Mouse (Mus musculus) limb, embryonic 15.5 days (tissue): ENCODE data around the gene Tm4sf19. TPM values are rescaled to one million over a fixed set of nuclear protein-coding genes. Genes with fewer than 3 reads are reported as not detected.

ENCODE experiments used
- ATAC-seq: fragments of 200-750 bp; cut with Nextera tagmentation; 2 replicates; pipeline ENCODE4 v1.8.0; 2017; ENCODE audit warnings: low read depth, moderate TSS enrichment; ENCODE audit not compliant: insufficient number of reproducible peaks, low FRiP score, low TSS enrichment
- H3K27ac ChIP-seq: fragments of 300-500 bp; sonication (generic); 2 replicates; pipeline ENCODE4 v1.5.1; 2015; ENCODE audit warnings: moderate library complexity, mild to moderate bottlenecking, inconsistent platforms
- H3K27me3 ChIP-seq: fragments of 300-500 bp; sonication (generic); 2 replicates; pipeline ENCODE4 v1.6.1; 2015; ENCODE audit warnings: inconsistent platforms
- H3K36me3 ChIP-seq: fragments of 300-500 bp; sonication (generic); 2 replicates; pipeline ENCODE4 v1.6.1; 2015; ENCODE audit warnings: inconsistent platforms
- H3K4me1 ChIP-seq: fragments of 300-500 bp; sonication (generic); 2 replicates; pipeline ENCODE4 v1.6.1; 2015; ENCODE audit warnings: inconsistent platforms
- H3K4me2 ChIP-seq: fragments of 300-500 bp; sonication (generic); 2 replicates; pipeline ENCODE4 v1.6.1; 2015; ENCODE audit warnings: mild to moderate bottlenecking, inconsistent platforms
- H3K4me3 ChIP-seq: fragments of 300-500 bp; sonication (generic); 2 replicates; pipeline ENCODE4 v1.5.1; 2015; ENCODE audit warnings: mild to moderate bottlenecking, inconsistent platforms
- H3K9ac ChIP-seq: fragments of 300-500 bp; sonication (generic); 2 replicates; pipeline ENCODE4 v1.6.1; 2015; ENCODE audit warnings: inconsistent platforms
- H3K9me3 ChIP-seq: fragments of 300-500 bp; sonication (generic); 2 replicates; pipeline ENCODE4 v1.6.1; 2016; ENCODE audit warnings: inconsistent platforms
- WGBS: fragments of 180-500 bp; shearing (Covaris S2); methylation state at CpG from one replicate; pipeline ENCODE4 v1.1.7; 2015; 5-methylcytosine and 5-hydroxymethylcytosine counted together
- polyA plus RNA-seq: library from polyadenylated mRNA; unstranded; fragments of >200 nt; fragmentation: Nextera tagmentation; extraction: Ambion mirVana; gene quantifications from 2 replicates; pipeline ENCODE4 v1.2.1, GENCODE M21; 2015

Tm4sf19 gene
- polyA plus RNA-seq, 1 experiment from 2014 or later = 0.12 TPM

DNA sequence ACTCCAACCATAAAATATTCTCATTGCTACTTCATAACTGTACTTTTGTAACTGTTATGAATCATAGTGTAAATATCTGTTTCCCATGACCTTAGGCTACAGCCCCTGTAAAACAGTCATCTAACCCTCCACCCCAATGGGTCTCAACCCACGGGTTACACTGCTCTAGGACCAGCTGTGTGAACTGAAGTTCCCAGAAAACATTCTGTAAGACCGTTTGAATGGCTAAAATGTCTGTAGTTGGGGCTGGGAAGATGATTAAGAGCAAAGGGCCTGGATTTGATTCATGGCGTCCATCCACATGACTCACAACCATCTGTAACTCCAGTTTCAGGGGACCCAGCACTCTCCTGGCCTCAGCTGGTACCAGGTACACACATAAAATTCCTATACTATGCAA lies 2.1 kb upstream of the Tm4sf19 start:
- H3K36me3 ChIP-seq = peaks cover 1% of the 10 kb centered on the region
- WGBS = 62% methylated on average over 3 of the region's 3 CpGs

DNA sequence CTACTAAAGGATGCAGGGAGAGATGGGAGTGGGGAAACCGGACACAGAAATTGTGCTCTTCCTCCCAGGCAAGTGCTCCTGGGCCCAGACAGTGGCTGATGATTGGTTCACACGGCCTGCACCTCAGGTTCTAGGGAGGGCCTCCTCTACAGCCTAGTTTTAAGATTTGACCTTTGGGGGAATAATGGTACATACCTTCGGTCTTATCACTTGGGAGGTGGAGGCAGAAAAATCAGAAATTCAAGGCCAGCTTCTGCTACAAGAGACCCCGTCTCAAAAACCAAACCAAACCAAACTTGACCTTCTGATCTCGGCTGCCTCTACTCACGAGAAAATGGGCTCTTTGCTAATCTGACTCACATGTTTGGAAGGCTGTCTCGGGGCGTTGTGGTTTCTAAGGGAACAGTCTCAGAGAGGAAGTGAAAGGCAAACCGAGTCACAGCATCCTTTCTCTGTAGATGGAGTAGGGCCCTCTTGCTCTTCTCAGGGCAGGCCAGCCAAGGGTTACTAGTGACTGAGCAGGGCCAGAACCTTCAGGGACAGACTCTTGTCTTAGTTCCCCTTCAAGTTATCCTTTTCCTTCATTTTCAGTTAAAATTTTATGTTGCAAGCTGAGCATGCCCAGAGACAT lies 1.1 kb downstream of the Tm4sf19 start:
- Histone ChIP-seq H3K27ac (no peak overlapping the region), H3K36me3 (no peaks in the 10 kb centered on the region), H3K9ac (no peak overlapping the region), H3K9me3 (no peaks in the 10 kb centered on the region), H3K27me3 (no peaks in the 10 kb centered on the region), H3K4me1 (no peaks in the 10 kb centered on the region), H3K4me2 (no peak overlapping the region), H3K4me3 (no peak overlapping the region)
- ATAC-seq = no peak
- 68% methylated on average over 9 of the region's 9 CpGs for WGBS

More for the DNA sequence above, 2.1 kb upstream of the Tm4sf19 start:
- no peaks in the 10 kb centered on the region for H3K4me1 ChIP-seq
- no peak for ATAC-seq
- H3K4me3 ChIP-seq = no peak overlapping the region
- H3K27ac ChIP-seq = no peak overlapping the region
- H3K27me3 ChIP-seq = no peaks in the 10 kb centered on the region
- H3K9me3 ChIP-seq = no peaks in the 10 kb centered on the region
- no peak overlapping the region for H3K4me2 ChIP-seq
- no peak overlapping the region for H3K9ac ChIP-seq

- no peak for ATAC-seq
- H3K4me2 ChIP-seq = no peak overlapping the region
- 81% methylated on average over 3 of the region's 3 CpGs for WGBS
- H3K27me3 ChIP-seq = no peaks in the 10 kb centered on the region
- H3K9me3 ChIP-seq = no peaks in the 10 kb centered on the region
- H3K9ac ChIP-seq = no peak overlapping the region
- H3K4me3 ChIP-seq = no peak overlapping the region
- no peak overlapping the region for H3K27ac ChIP-seq
- no peaks in the 10 kb centered on the region for H3K4me1 ChIP-seq
- no peaks in the 10 kb centered on the region for H3K36me3 ChIP-seq
Measured at GRCm38 (mm10) chr16:32402818-32403217, 2.5 kb downstream of the Tm4sf19 start.

DNA sequence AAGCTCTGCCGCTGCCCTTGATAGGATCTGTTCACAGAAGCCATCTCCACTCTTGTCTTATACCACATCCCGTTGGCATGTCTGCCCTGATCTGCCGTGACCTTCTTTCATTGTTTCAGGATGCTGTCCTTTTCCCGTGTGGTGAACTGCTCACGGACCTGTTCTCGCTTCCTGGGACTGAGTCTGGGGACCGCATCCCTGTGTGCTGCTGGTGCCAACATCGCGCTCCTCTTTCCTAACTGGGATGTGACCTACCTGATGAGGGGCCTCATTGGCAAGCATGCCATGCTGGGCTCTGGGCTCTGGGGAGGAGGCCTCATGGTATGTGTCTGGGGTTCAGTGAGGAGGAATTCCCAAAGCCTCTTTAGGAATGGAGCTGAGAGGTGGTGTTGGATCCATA lies 5.4 kb downstream of the Tm4sf19 start:
- H3K4me2 ChIP-seq = no peak overlapping the region
- no peaks in the 10 kb centered on the region for H3K4me1 ChIP-seq
- H3K4me3 ChIP-seq = no peak overlapping the region
- H3K27me3 ChIP-seq = no peaks in the 10 kb centered on the region
- H3K9me3 ChIP-seq = no peaks in the 10 kb centered on the region
- H3K27ac ChIP-seq = no peak overlapping the region
- ATAC-seq = no peak
- no peaks in the 10 kb centered on the region for H3K36me3 ChIP-seq
- no peak overlapping the region for H3K9ac ChIP-seq
- 95% methylated on average over 9 of the region's 9 CpGs for WGBS

GRCm38 (mm10) chr16:32406671-32407070 lies 6.4 kb downstream of the Tm4sf19 start:
- Histone ChIP-seq H3K9me3 (no peaks in the 10 kb centered on the region), H3K27me3 (no peaks in the 10 kb centered on the region), H3K9ac (no peak overlapping the region), H3K4me2 (no peak overlapping the region), H3K27ac (no peak overlapping the region), H3K4me1 (no peaks in the 10 kb centered on the region), H3K4me3 (no peak overlapping the region), H3K36me3 (no peaks in the 10 kb centered on the region)
- no peak for ATAC-seq
- WGBS = 45% methylated on average over 6 of the region's 6 CpGs

GRCm38 (mm10) chr16:32407730-32408129 lies 7.4 kb downstream of the Tm4sf19 start:
- ATAC-seq = no peak
- Histone ChIP-seq H3K9ac (no peak overlapping the region), H3K27ac (no peak overlapping the region), H3K27me3 (no peaks in the 10 kb centered on the region), H3K9me3 (no peaks in the 10 kb centered on the region), H3K4me2 (no peak overlapping the region), H3K4me1 (no peaks in the 10 kb centered on the region), H3K4me3 (no peak overlapping the region), H3K36me3 (no peaks in the 10 kb centered on the region)
- 79% methylated on average over 10 of the region's 10 CpGs for WGBS

DNA sequence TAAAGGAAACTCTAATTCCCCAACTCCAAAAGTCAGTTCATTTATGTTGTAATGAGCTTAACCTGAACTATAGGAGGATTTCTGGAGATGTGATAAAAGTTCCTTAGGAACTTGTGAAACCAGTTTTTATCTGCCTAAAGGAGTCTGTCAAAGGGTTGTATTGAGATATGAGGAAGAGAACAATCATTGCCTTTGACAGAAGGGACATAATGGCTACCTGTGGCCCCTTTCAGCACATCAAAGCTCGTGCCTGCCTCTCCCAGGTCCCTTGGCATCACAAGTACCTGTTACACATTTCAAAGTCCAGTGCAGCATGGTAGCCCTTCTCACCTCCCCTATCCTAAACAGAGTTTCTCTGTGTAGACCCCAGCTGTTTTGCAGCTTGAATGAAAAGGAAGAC lies 17.2 kb downstream of the Tm4sf19 start:
- Histone ChIP-seq H3K4me3 (no peak overlapping the region), H3K4me1 (peaks cover 10% of the 10 kb centered on the region), H3K9ac (no peak overlapping the region), H3K4me2 (no peak overlapping the region), H3K36me3 (no peaks in the 10 kb centered on the region), H3K9me3 (no peaks in the 10 kb centered on the region), H3K27me3 (no peaks in the 10 kb centered on the region), H3K27ac (no peak overlapping the region)
- no peak for ATAC-seq
- WGBS = 59% methylated on average over 1 of the region's 1 CpGs

DNA sequence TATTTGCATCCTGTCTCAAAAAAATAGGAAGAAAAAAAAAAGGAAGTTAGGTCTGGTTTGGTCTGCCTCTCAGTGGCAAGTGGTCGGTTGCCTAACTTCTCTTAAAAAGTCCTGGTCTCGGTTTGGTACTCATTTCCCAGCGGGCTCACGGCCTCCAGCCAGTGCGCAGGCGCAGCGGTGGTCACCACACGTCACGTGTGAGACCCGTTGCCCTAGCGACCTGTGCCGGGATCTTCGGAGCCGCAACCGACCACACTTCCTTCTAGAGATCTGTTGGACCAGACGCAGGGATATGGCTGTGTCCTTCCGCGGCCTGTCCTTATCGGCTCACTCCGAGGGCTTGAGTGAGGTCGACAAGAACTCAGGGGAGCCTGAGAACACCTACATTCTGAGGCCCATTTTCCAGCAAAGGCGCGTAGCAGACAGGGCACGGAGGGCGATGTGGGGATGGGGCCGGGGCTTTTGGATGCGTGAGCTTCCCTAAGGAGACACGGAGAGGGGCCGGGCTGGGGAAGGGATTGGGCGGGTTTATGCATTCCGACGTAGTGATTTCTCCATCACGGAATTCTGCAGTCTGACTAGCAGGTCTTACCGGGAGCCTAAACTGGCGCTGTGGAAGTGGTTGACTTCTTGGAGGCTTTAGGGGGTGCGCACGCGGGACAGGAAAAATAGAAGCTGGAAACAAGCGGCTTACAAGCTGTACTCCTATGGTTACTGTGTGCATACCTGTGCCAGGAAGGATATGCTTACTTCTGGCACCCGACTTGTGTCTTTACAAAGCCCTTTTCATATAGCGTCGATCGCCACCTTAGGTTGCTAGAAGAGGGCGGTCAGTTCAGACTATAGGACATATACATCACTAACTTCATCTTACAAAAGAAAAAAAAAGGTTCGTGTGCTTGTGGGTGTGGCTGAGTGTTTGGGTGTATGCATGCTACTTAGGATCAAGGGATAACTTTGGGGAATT lies 19.5 kb downstream of the Tm4sf19 start, which contains the start of gene Tctex1d2:
Tctex1d2 (plus strand) TSS at position 186 of the 967 bp plus-strand sequence.
- peaks cover 10% of the 10 kb centered on the region for H3K4me1 ChIP-seq
- peak; percentile 90 for ATAC-seq
- no peaks in the 10 kb centered on the region for H3K27me3 ChIP-seq
- WGBS = 2% methylated on average over 45 of the region's 45 CpGs
- H3K4me2 ChIP-seq = peak within 1 kb of the TSS; percentile 66
- no peaks in the 10 kb centered on the region for H3K36me3 ChIP-seq
- peak within 1 kb of the TSS; percentile 94 for H3K27ac ChIP-seq
- H3K9ac ChIP-seq = peak within 1 kb of the TSS; percentile 51
- no peaks in the 10 kb centered on the region for H3K9me3 ChIP-seq
- peak within 1 kb of the TSS; percentile 60 for H3K4me3 ChIP-seq

DNA sequence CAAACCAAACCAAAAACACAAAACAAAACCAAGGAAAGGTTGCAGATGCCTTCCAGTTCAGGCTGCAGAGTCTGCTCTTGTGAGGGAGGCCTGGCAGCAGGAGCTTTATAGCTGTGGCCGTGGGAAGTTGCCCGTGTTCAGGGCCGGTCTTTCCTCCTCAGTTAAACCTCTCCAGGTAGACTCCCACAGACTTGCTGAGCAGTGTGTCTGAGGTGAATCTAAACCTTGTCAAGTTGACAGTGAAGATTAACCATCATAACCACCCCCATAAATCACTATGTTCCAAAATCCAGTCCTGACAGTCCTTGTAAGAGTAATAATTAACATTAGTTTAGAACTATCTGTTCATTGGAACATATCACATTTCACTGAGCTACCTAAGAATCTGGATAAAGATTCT lies 27.2 kb downstream of the Tm4sf19 start:
- no peak for ATAC-seq
- WGBS = 81% methylated on average over 3 of the region's 3 CpGs
- Histone ChIP-seq H3K9ac (no peak overlapping the region), H3K4me3 (no peak overlapping the region), H3K36me3 (no peaks in the 10 kb centered on the region), H3K27ac (no peak overlapping the region), H3K9me3 (no peaks in the 10 kb centered on the region), H3K4me1 (peaks cover 11% of the 10 kb centered on the region), H3K27me3 (no peaks in the 10 kb centered on the region), H3K4me2 (no peak overlapping the region)

- Histone ChIP-seq H3K27me3 (no peaks in the 10 kb centered on the region), H3K9ac (peak within 1 kb of the TSS; percentile 73), H3K4me3 (peak within 1 kb of the TSS; percentile 80), H3K36me3 (no peaks in the 10 kb centered on the region), H3K4me1 (peaks cover 11% of the 10 kb centered on the region), H3K27ac (peak within 1 kb of the TSS; percentile 92), H3K4me2 (peak within 1 kb of the TSS; percentile 81), H3K9me3 (no peaks in the 10 kb centered on the region)
- under 1% methylated on average over 54 of the region's 54 CpGs for WGBS
- peak; percentile 93 for ATAC-seq
Measured at GRCm38 (mm10) chr16:32430474-32431046, 30.3 kb downstream of the Tm4sf19 start, which contains the start of gene Pcyt1a. TSS of gene Pcyt1a (plus strand) at chr16:32430921.

- WGBS = under 1% methylated on average over 28 of the region's 28 CpGs
- H3K36me3 ChIP-seq = no peaks in the 10 kb centered on the region
- H3K27me3 ChIP-seq = no peaks in the 10 kb centered on the region
- H3K9me3 ChIP-seq = no peaks in the 10 kb centered on the region
- ATAC-seq = no peak
- peaks cover 11% of the 10 kb centered on the region for H3K4me1 ChIP-seq
- peak overlapping the region; percentile 92 for H3K27ac ChIP-seq
- peak overlapping the region; percentile 73 for H3K9ac ChIP-seq
- peak overlapping the region; percentile 81 for H3K4me2 ChIP-seq
- H3K4me3 ChIP-seq = peak overlapping the region; percentile 80
Measured at GRCm38 (mm10) chr16:32431047-32431591, 30.8 kb downstream of the Tm4sf19 start.
